Mouse (Mus musculus) neural tube, embryonic 11.5 days (tissue): ENCODE data around the gene Spast. TPM values are rescaled to one million over a fixed set of nuclear protein-coding genes. Genes with fewer than 3 reads are reported as not detected.
"Not testable (repeated sequence)": the region's sequence is repeated elsewhere in the genome, so short reads cannot be mapped to it uniquely, and the experiment has no call there.

Source experiments
- ATAC-seq: fragments of 200-750 bp; cut with Nextera tagmentation; 2 replicates; pipeline ENCODE4 v1.8.0; 2017; ENCODE audit warnings: moderate number of reproducible peaks, mild to moderate bottlenecking, moderate TSS enrichment, moderate library complexity; ENCODE audit not compliant: insufficient read depth, low FRiP score, low TSS enrichment
- DNase-seq: peaks from one replicate; pipeline ENCODE4 v3.0.0-alpha.2; 2015; ENCODE audit warnings: low spot score
- H3K27ac ChIP-seq: fragments of 300-500 bp; sonication (generic); 2 replicates; pipeline ENCODE4 v1.5.1; 2014; ENCODE audit warnings: low read depth, mild to moderate bottlenecking, low read length
- H3K27me3 ChIP-seq: fragments of 300-500 bp; sonication (generic); 2 replicates; pipeline ENCODE4 v1.6.1; 2014; ENCODE audit warnings: mild to moderate bottlenecking, low read length, mixed read lengths; ENCODE audit not compliant: control insufficient read depth, insufficient read depth
- H3K36me3 ChIP-seq: fragments of 300-500 bp; sonication (generic); 2 replicates; pipeline ENCODE4 v1.6.1; 2014; ENCODE audit warnings: mild to moderate bottlenecking, low read length, moderate library complexity, mixed read lengths; ENCODE audit not compliant: control insufficient read depth, insufficient read depth
- H3K4me1 ChIP-seq: fragments of 300-500 bp; sonication (generic); 2 replicates; pipeline ENCODE4 v1.6.1; 2014; ENCODE audit warnings: low read length, mixed read lengths; ENCODE audit not compliant: control insufficient read depth, insufficient read depth
- H3K4me2 ChIP-seq: fragments of 300-500 bp; sonication (generic); 2 replicates; pipeline ENCODE4 v1.6.1; 2014; ENCODE audit warnings: low read depth, mild to moderate bottlenecking, moderate library complexity
- H3K4me3 ChIP-seq: fragments of 300-500 bp; sonication (generic); 2 replicates; pipeline ENCODE4 v1.5.1; 2014; ENCODE audit warnings: low read depth, low read length
- H3K9ac ChIP-seq: fragments of 300-500 bp; sonication (generic); 2 replicates; pipeline ENCODE4 v1.6.1; 2014; ENCODE audit warnings: mild to moderate bottlenecking, low read length
- H3K9me3 ChIP-seq: fragments of 300-500 bp; sonication (generic); 2 replicates; pipeline ENCODE4 v1.6.1; 2016; ENCODE audit warnings: low read length; ENCODE audit not compliant: control insufficient read depth
- WGBS: fragments of 180-500 bp; shearing (Covaris S2); extraction: QIAGEN DNeasy Blood & Tissue Kit; methylation state at CpG from one replicate; pipeline ENCODE4 v1.1.7; 2014; 5-methylcytosine and 5-hydroxymethylcytosine counted together
- polyA plus RNA-seq: library from polyadenylated mRNA; unstranded; fragments of >200 nt; fragmentation: Nextera tagmentation; extraction: Ambion mirVana; gene quantifications from 2 replicates; pipeline ENCODE4 v1.2.1, GENCODE M21; 2014

The Spast gene
- polyA plus RNA-seq, 1 experiment from 2014 or later = 49.3 TPM

DNA sequence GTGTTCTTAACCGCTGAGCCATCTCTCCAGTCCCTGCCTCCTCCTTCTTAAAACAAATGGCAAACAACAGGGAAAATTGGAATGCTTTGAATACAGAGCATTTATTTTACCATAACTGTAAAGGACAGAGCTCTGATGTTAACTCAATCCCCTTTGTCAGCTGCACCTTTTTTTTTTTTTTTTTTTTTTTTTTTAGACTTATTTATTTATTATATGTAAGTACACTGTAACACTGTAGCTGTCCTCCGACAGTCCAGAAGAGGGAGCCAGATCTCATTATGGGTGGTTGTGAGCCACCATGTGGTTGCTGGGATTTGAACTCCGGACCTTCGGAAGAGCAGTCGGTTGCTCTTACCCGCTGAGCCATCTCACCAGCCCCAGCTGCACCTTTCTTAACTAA is 20.1 kb upstream of the Spast start:
- Histone ChIP-seq H3K4me3 (no peak overlapping the region), H3K4me2 (no peak overlapping the region), H3K9me3 (no peaks in the 10 kb centered on the region), H3K36me3 (no peaks in the 10 kb centered on the region), H3K4me1 (peaks cover 6% of the 10 kb centered on the region; the same call in 1 of the 2 replicates), H3K27ac (no peak overlapping the region), H3K9ac (no peak overlapping the region), H3K27me3 (no peaks in the 10 kb centered on the region)
- DNase-seq (no peak), ATAC-seq (no peak)
- WGBS = 92% methylated on average over 6 of the region's 6 CpGs

- no peaks in the 10 kb centered on the region for H3K27me3 ChIP-seq
- no peaks in the 10 kb centered on the region for H3K36me3 ChIP-seq
- DNase-seq (no peak), ATAC-seq (no peak)
- H3K9ac ChIP-seq = no peak overlapping the region
- no peaks in the 10 kb centered on the region for H3K4me1 ChIP-seq
- no peak overlapping the region for H3K4me3 ChIP-seq
- H3K9me3 ChIP-seq = no peaks in the 10 kb centered on the region
- WGBS = 61% methylated on average over 5 of the region's 5 CpGs
- no peak overlapping the region for H3K4me2 ChIP-seq
- no peak overlapping the region for H3K27ac ChIP-seq
Observed at GRCm38 (mm10) chr17:74322400-74323054, 16.3 kb upstream of the Spast start.

- ATAC-seq = no peak
- no peaks in the 10 kb centered on the region for H3K27me3 ChIP-seq
- H3K4me2 ChIP-seq = no peak within 1 kb of the TSS
- no peak within 1 kb of the TSS for H3K27ac ChIP-seq
- H3K9ac ChIP-seq = no peak within 1 kb of the TSS
- no peak within 1 kb of the TSS for H3K4me3 ChIP-seq
- no peaks in the 10 kb centered on the region for H3K36me3 ChIP-seq
- no peaks in the 10 kb centered on the region for H3K9me3 ChIP-seq
- H3K4me1 ChIP-seq = no peaks in the 10 kb centered on the region
- DNase-seq = no peak
- 86% methylated on average over 2 of the region's 2 CpGs for WGBS
Observed at GRCm38 (mm10) chr17:74323844-74324243, 14.9 kb upstream of the Spast start, which contains the start of gene Dpy30. Gene Dpy30, minus strand, starts transcription at chr17:74323944.

DNA sequence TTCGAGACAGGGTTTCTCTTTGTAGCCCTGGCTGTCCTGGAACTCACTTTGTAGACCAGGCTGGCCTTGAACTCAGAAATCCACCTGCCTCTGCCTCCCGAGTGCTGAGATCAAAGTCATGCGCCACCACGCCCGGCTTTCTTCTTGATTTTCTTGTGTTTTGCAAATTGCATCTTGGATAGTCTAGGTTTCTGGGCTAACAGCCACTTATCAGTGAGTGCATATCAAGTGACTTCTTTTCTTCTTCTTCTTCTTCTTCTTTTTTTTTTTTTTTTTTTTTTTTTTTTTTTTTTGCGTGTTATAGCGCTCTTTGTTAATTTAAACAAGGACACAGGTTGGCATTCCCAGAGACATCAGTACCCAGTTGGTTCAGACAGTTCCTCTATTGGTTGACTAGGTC is 11.6 kb upstream of the Spast start:
- not testable (repeated sequence) for H3K9ac ChIP-seq, H3K9me3 ChIP-seq, H3K4me1 ChIP-seq, H3K4me2 ChIP-seq, ATAC-seq, H3K36me3 ChIP-seq, DNase-seq, H3K27ac ChIP-seq, H3K27me3 ChIP-seq, H3K4me3 ChIP-seq
- WGBS = 82% methylated on average over 7 of the region's 7 CpGs

DNA sequence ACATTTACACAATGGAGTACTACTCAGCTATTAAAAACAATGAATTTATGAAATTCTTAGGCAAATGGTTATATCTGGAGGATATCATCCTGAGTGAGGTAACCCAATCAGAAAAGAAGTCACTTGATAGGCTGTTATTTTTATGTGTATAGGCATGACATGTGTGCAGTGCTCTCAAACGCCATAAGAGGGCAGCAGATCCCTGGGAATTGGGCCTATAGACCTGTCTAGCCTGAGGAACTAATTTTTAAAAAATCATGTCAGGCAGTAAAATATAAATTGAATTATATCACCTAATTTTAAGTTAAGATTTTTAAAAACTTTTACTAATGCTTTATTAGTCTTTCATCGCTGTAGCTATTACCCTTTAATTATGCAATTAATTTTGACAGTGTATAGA is 10.6 kb upstream of the Spast start:
- H3K9ac ChIP-seq, H3K27ac ChIP-seq, H3K4me1 ChIP-seq, H3K4me3 ChIP-seq, H3K4me2 ChIP-seq, H3K9me3 ChIP-seq, H3K27me3 ChIP-seq, H3K36me3 ChIP-seq, ATAC-seq: not testable (repeated sequence)
- 53% methylated on average over 2 of the region's 2 CpGs for WGBS
- DNase-seq = peak; percentile 69

DNA sequence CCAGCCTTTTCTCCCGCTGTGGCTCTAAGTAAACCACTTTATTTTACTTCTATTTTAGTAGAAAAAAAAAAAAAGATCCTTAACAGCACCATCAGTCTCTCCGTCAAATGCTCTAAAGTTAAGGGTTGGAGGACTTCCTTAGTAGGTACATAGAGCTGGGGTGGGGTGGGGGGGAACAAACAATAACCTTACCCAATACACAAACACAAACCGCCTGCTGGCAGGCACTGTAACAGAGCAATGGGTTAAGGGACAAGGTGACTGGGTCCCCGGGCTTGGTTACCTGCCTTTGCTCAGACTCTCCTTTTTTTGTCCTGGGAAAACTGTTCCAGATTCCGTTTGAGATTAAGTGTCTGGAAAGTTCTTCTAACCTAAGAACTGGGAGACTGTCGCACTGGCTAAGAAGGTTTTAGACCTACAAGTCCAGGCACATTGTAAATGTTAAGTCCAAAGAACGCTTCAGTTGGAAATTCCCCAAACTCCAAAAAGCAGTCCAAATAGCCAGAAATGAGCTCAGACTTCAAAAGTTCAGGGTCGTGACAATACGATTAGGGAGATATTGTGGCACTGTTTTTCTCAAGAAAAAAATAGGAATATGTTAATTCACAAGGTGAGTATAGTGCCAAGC is 7.6 kb upstream of the Spast start:
- 83% methylated on average over 9 of the region's 9 CpGs for WGBS
- no peaks in the 10 kb centered on the region for H3K36me3 ChIP-seq
- no peak overlapping the region for H3K9ac ChIP-seq
- no peak overlapping the region for H3K4me2 ChIP-seq
- DNase-seq (no peak), ATAC-seq (no peak)
- no peaks in the 10 kb centered on the region for H3K4me1 ChIP-seq
- H3K4me3 ChIP-seq = no peak overlapping the region
- no peaks in the 10 kb centered on the region for H3K27me3 ChIP-seq
- no peaks in the 10 kb centered on the region for H3K9me3 ChIP-seq
- H3K27ac ChIP-seq = no peak overlapping the region

DNA sequence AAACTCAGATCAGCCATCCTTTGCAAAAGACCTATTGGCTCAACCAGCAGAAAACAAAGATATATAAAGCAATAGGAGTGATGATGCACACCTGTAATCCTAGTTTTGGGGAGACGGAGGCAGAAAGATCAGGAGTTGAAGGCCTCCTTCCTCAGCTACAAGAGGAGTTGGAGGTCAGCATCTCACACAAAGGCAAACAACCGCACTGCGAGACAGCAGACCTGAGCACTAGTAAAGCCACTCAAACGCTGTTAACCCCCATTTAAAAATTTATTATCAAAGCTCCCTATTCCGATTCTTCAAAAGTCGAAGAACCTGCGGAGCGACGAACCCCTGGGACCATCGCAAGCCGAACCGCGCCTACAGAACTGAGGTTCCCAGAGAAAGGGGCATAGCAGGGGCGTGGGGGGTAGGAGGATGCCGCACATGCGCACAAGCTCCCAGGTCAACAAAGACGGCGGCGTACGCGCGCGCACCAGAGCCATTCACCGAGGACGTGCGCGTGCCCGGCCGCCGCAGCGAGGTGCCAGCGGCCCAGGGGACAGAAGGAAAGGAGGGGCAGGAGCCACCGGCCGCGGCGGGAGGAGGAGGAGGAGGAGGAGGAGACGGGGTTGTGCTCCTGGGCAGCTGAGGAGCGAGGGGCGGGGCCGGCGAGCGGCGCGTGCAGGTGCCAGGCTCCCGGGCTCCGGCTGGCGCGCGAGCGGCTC is 409 bp upstream of the Spast start:
- WGBS = under 1% methylated on average over 34 of the region's 50 CpGs
- ATAC-seq (peak; percentile 90), DNase-seq (peak; percentile 98)
- H3K4me2 ChIP-seq = peak overlapping the region; percentile 60
- H3K4me3 ChIP-seq = peak overlapping the region; percentile 97
- H3K27me3 ChIP-seq = no peaks in the 10 kb centered on the region
- H3K9ac ChIP-seq = peak overlapping the region; percentile 97
- H3K36me3 ChIP-seq = no peaks in the 10 kb centered on the region
- H3K4me1 ChIP-seq = peaks cover 11% of the 10 kb centered on the region; the same call in 1 of the 2 replicates
- no peaks in the 10 kb centered on the region for H3K9me3 ChIP-seq
- H3K27ac ChIP-seq = peak overlapping the region; percentile 97

- no peaks in the 10 kb centered on the region for H3K27me3 ChIP-seq
- DNase-seq (peak; percentile 22), ATAC-seq (no peak)
- no peak overlapping the region for H3K27ac ChIP-seq
- 51% methylated on average over 5 of the region's 5 CpGs for WGBS
- no peaks in the 10 kb centered on the region for H3K9me3 ChIP-seq
- H3K4me1 ChIP-seq = peaks cover 11% of the 10 kb centered on the region; the same call in 1 of the 2 replicates
- peak overlapping the region; percentile 1; the same call in 1 of the 2 replicates for H3K4me2 ChIP-seq
- H3K4me3 ChIP-seq = peak overlapping the region; percentile 97; the same call in 1 of the 2 replicates
- no peaks in the 10 kb centered on the region for H3K36me3 ChIP-seq
- no peak overlapping the region for H3K9ac ChIP-seq
Observed at GRCm38 (mm10) chr17:74341151-74341550, 2.4 kb downstream of the Spast start.
